Mouse (Mus musculus) megakaryocyte, embryonic 14.5 days (primary cell): ENCODE results near the gene Pdgfb.

Experiments
- FLI1 ChIP-seq: IDR thresholded peaks from 2 replicates; pipeline ENCODE4 v1.6.1; 2012; ENCODE audit warnings: low read length, inconsistent platforms, mixed read lengths
- GATA1 ChIP-seq: IDR thresholded peaks from 3 replicates; pipeline ENCODE4 v1.6.1; 2012; ENCODE audit warnings: mixed read lengths, low read length, inconsistent platforms, borderline replicate concordance

GRCm38 (mm10) chr15:80010182-80010558 lies 4.6 kb downstream of the Pdgfb start:
- TF ChIP-seq GATA1 (no peak), FLI1 (no peak)
